ENCODE assay signal across 10 mouse cellular contexts in genomic region chr14:20070629-20071028, GRCm38 (mm10).
DNase-seq lines count a peak whose midpoint lies in the region; ATAC-seq and TF ChIP-seq lines count a peak whose summit lies in the region.
"Had no signal": no experiment of that assay in that cellular context is flagged by ENCODE, and none has a peak within 500 bp of the region (broad histone marks: within the 10 kb centered on the region; RNA-seq: fewer than 3 reads in every experiment).

No protein-coding gene starts in this region.

- no peak for TF ChIP-seq POLR2A in bone marrow macrophage, adult 2 months (IDR thresholded peaks at IDR 0.05; ENCODE audit: borderline replicate concordance, low read depth, low read length)
- TF ChIP-seq POLR2A in limb, embryonic 14.5 days (IDR thresholded peaks at IDR 0.05; ENCODE audit: borderline replicate concordance, extremely low read depth, insufficient read depth, insufficient read length) = no peak
- no peak for TF ChIP-seq POLR2A in thymus, adult 2 months (IDR thresholded peaks at IDR 0.05; ENCODE audit: control insufficient read depth, extremely low read depth, insufficient read depth, low read length, poor library complexity)

- no peak overlapping the region for H3K27ac ChIP-seq in bone marrow macrophage, adult 2 months (ENCODE audit: insufficient read depth, low read depth, low read length)
- no peak overlapping the region for H3K27ac ChIP-seq in limb, embryonic 14.5 days (replicated peaks; ENCODE audit: low read depth, low read length)
- H3K27ac ChIP-seq in thymus, adult 2 months (ENCODE audit: control insufficient read depth, insufficient read depth, low read length) = no peak overlapping the region
- H3K27ac ChIP-seq: liver, embryonic 13.5 days; stomach, embryonic 15.5 days had no signal

- ATAC-seq in limb, embryonic 14.5 days (ENCODE audit: low FRiP score, low read depth) = peak; percentile 47; the same call in 1 of the 2 replicates

- H3K4me3 ChIP-seq in bone marrow macrophage, adult 2 months (ENCODE audit: insufficient read depth, low read length) = no peak overlapping the region
- H3K4me3 ChIP-seq in limb, embryonic 14.5 days (replicated peaks; ENCODE audit: low read length) = no peak overlapping the region
- H3K4me3 ChIP-seq in thymus, adult 2 months (ENCODE audit: control insufficient read depth, insufficient read depth, low read length) = no peak overlapping the region
- H3K4me3 ChIP-seq: liver, embryonic 13.5 days; stomach, embryonic 15.5 days had no signal

- H3K9ac ChIP-seq in limb, embryonic 14.5 days (ENCODE audit: low read depth, low read length, severe bottlenecking) = no peak overlapping the region
- H3K9ac ChIP-seq: liver, embryonic 13.5 days; stomach, embryonic 15.5 days had no signal

- peaks cover 5% of the 10 kb centered on the region for H3K4me1 ChIP-seq in bone marrow macrophage, adult 2 months (ENCODE audit: control insufficient read depth, insufficient read depth, low read length)
- H3K4me1 ChIP-seq in limb, embryonic 14.5 days (ENCODE audit: control insufficient read depth, insufficient read depth, low read length) = no peaks in the 10 kb centered on the region
- no peaks in the 10 kb centered on the region for H3K4me1 ChIP-seq in thymus, adult 2 months (replicated peaks; ENCODE audit: control insufficient read depth, insufficient read depth, low read length)
- H3K4me1 ChIP-seq: liver, embryonic 13.5 days; stomach, embryonic 15.5 days had no signal

- H3K9me3 ChIP-seq in limb, embryonic 14.5 days (ENCODE audit: control insufficient read depth, low read length) = no peaks in the 10 kb centered on the region
- H3K9me3 ChIP-seq: liver, embryonic 13.5 days; stomach, embryonic 15.5 days had no signal

- 0 out of 2 replicates have a peak, but pooled peaks have one; percentile 33 for TF ChIP-seq CTCF in bone marrow macrophage, adult 2 months (IDR thresholded peaks at IDR 0.05; ENCODE audit: low read depth, low read length)
- TF ChIP-seq CTCF in thymus, adult 2 months (IDR thresholded peaks at IDR 0.05; ENCODE audit: borderline replicate concordance, control insufficient read depth, extremely low read depth, insufficient read depth, low read length, poor library complexity) = no peak

- no peaks in the 10 kb centered on the region for H3K36me3 ChIP-seq in limb, embryonic 14.5 days (ENCODE audit: control insufficient read depth, insufficient read depth, low read length)
- no peaks in the 10 kb centered on the region for H3K36me3 ChIP-seq in splenic B cell, adult 2 months (ENCODE audit: control insufficient read depth, insufficient read depth, low read length, poor library complexity, severe bottlenecking)
- H3K36me3 ChIP-seq in thymus, adult 2 months (ENCODE audit: control insufficient read depth, insufficient read depth, low read length) = no peaks in the 10 kb centered on the region
- H3K36me3 ChIP-seq: liver, embryonic 13.5 days; stomach, embryonic 15.5 days had no signal

- peak; percentile 38 for DNase-seq in adrenal gland, adult 2 months
- DNase-seq in adrenal gland, adult 8-10 months = no peak
- peak; percentile 18 to 47 for DNase-seq in layer of hippocampus, postnatal 10 days (ENCODE audit: low spot score in 2 of 2)
- no peak for DNase-seq in layer of hippocampus, adult 9-11 months
- peak; percentile 46 for DNase-seq in limb, embryonic 14.5 days (ENCODE audit: low spot score)
- peak; percentile 14 for DNase-seq in splenic B cell, adult 2 months (ENCODE audit: low read depth, low spot score)
- no peak for DNase-seq in thymus, adult 2 months
- DNase-seq: liver, embryonic 13.5 days had no signal

- no peaks in the 10 kb centered on the region for H3K27me3 ChIP-seq in limb, embryonic 14.5 days (ENCODE audit: control insufficient read depth, insufficient read depth, low read length)
- H3K27me3 ChIP-seq in splenic B cell, adult 2 months (ENCODE audit: control insufficient read depth, insufficient read depth, low read length, poor library complexity, severe bottlenecking) = no peaks in the 10 kb centered on the region
- H3K27me3 ChIP-seq in thymus, adult 2 months (ENCODE audit: control insufficient read depth, insufficient read depth, low read length) = no peaks in the 10 kb centered on the region
- H3K27me3 ChIP-seq: liver, embryonic 13.5 days; stomach, embryonic 15.5 days had no signal

- no peak overlapping the region for H3K4me2 ChIP-seq in limb, embryonic 14.5 days (replicated peaks; ENCODE audit: low read depth, low read length, severe bottlenecking)
- H3K4me2 ChIP-seq: liver, embryonic 13.5 days; stomach, embryonic 15.5 days had no signal

Comparison
In these comparisons a context has a peak if more than half of its experiments do, and no peak if none do; other contexts are left out.
1. DNase-seq: peak in adrenal gland, adult 2 months (single experiment), layer of hippocampus, postnatal 10 days (2 of 2), limb, embryonic 14.5 days (single experiment) and splenic B cell, adult 2 months (single experiment); none in adrenal gland, adult 8-10 months (single experiment), layer of hippocampus, adult 9-11 months (single experiment) and thymus, adult 2 months (single experiment).